Mouse (Mus musculus): Measurements from ENCODE around the gene Mta2. TPM values are rescaled to one million over a fixed set of nuclear protein-coding genes. Genes with fewer than 3 reads are reported as not detected.
"Not testable (repeated sequence)": the region's sequence is repeated elsewhere in the genome, so short reads cannot be mapped to it uniquely, and the experiment has no call there.

The Mta2 gene
- total RNA-seq, 2 experiments from 2014 or later, result 23.5 to 27.2 TPM

DNA sequence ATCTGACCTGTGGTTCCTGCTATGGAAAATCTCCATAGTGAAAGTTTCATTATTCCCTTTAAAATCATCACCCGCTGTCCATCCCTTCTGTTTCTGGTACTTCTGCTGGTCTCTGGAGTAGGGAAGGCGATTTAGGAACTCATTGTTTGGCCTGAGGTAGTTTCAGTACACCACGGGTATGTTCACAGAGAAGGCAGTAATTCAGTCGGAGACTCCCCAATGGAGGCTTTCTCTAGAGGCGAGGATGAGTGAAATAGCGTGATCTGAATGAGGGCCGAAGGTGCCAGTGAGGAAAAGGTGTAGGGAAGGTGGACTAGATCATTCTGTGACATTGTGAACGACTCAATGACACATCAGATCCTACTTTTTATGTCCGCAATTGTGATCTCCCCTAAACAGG lies 12.5 kb downstream of the Mta2 start:
- intact Hi-C loops (cut with DNase I), result no loop called here
- TF ChIP-seq CTCF (IDR thresholded peaks at IDR 0.05), result no peak
- peak overlapping the region; percentile 90 for H3K27ac ChIP-seq
- no peak for DNase-seq
- peak overlapping the region; percentile 98 for H3K4me3 ChIP-seq

- Histone ChIP-seq H3K27ac (no peak overlapping the region), H3K4me3 (no peak overlapping the region)
- peak; percentile 10 for DNase-seq
- no peak for TF ChIP-seq CTCF (IDR thresholded peaks at IDR 0.05)
- intact Hi-C loops (cut with DNase I), result no loop called here
These were observed 20.6 kb downstream of the Mta2 start for GRCm38 (mm10) chr19:8962256-8962655.

DNA sequence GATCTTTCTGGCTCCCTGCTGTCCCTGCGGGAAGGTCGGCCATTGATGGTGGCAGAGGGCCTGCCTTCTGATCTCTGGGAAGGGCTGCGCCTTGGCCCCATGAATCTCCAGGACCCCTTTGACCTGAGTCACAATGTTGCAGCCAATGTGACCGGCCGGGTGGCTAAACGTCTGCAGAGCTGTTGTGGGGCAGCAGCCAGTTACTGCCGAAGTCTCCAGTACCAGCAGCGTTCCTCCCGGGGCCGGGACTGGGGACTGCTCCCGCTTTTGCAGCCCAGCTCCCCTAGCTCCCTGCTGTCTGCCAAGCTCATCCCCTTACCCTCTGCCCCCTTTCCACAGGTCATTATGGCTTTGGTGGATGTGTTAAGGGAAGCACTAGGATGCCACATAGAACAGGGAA lies 23.4 kb downstream of the Mta2 start:
- intact Hi-C loops (cut with DNase I), result no loop called here
- DNase-seq, result peak; percentile 26
- Histone ChIP-seq H3K27ac (peak overlapping the region; percentile 98), H3K4me3 (no peak overlapping the region)
- no peak for TF ChIP-seq CTCF (IDR thresholded peaks at IDR 0.05)

DNA sequence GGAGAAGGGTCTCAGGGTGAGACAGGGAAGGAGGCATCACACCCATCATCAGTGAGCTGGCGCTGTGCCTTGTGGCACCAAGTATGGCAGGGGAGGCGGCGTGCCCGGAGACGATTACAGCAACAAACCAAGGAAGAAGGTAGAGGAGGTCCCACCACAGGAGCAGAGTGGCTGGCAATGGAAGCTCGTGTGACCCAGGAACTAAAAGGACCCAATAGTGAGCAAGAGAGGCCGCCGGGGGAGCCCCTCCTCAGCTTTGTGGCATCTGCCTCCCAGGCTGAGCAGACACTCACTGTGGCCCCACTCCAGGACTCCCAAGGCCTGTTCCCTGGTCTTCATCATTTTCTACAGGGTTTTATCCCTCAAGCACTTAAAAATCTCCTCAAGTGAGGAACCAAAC lies 24.1 kb downstream of the Mta2 start:
- Histone ChIP-seq H3K27ac (peak overlapping the region; percentile 98), H3K4me3 (peak overlapping the region; percentile 92)
- intact Hi-C loops (cut with DNase I), result loop anchor here (2.0 kb wide), 1 partner anchor 45 kb away; the partner anchor contains the start of gene B3gat3
- no peak for TF ChIP-seq CTCF (IDR thresholded peaks at IDR 0.05)
- peak; percentile 60 for DNase-seq

GRCm38 (mm10) chr19:8966198-8966589 lies 24.5 kb downstream of the Mta2 start:
- intact Hi-C loops (cut with DNase I), result loop anchor here (2.0 kb wide), 1 partner anchor 45 kb away; the partner anchor contains the start of gene B3gat3
- peak overlapping the region; percentile 92 for H3K4me3 ChIP-seq
- peak overlapping the region; percentile 98 for H3K27ac ChIP-seq

GRCm38 (mm10) chr19:8966590-8967372 lies 25.1 kb downstream of the Mta2 start, which contains the start of gene Eef1g:
Eef1g (plus strand) TSS chr19:8967041.
- H3K27ac ChIP-seq, result peak within 1 kb of the TSS; percentile 98
- TF ChIP-seq CTCF (IDR thresholded peaks at IDR 0.05), result no peak
- intact Hi-C loops (cut with DNase I), result loop anchor here (2.0 kb wide), 1 partner anchor 46 kb away; the partner anchor contains the start of gene B3gat3

More at GRCm38 (mm10) chr19:8966198-8966589, 24.5 kb downstream of the Mta2 start:
- no peak for TF ChIP-seq CTCF (IDR thresholded peaks at IDR 0.05)
- DNase-seq, result no peak

DNA sequence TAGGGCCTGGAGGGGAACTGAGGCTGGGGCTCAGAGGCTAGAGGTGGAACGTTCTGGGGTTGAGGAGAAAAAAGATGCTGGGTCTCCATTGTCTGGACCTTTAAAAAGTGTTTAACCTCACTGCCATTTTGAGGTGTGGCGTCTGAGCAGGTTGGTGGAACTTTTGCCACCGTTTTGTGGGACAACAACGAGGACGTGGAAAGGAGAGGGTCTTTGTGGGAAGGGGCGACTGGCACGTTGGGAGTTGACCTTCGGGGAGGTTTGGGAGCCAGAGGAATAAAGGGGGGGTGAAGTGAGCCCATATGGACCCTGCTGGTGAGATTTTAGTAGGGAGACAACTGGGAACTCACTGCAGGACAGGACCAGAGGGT lies 25.7 kb downstream of the Mta2 start:
- intact Hi-C loops (cut with DNase I), result loop anchor here (2.0 kb wide), 1 partner anchor 47 kb away; the partner anchor contains the start of gene B3gat3
- H3K27ac ChIP-seq, result peak overlapping the region; percentile 98
- TF ChIP-seq CTCF (IDR thresholded peaks at IDR 0.05), result no peak
- DNase-seq, result no peak
- peak overlapping the region; percentile 92 for H3K4me3 ChIP-seq

More at GRCm38 (mm10) chr19:8966590-8967372, 25.1 kb downstream of the Mta2 start, which contains the start of gene Eef1g:
- peak; percentile 99 for DNase-seq
- H3K4me3 ChIP-seq, result peak within 1 kb of the TSS; percentile 92

DNA sequence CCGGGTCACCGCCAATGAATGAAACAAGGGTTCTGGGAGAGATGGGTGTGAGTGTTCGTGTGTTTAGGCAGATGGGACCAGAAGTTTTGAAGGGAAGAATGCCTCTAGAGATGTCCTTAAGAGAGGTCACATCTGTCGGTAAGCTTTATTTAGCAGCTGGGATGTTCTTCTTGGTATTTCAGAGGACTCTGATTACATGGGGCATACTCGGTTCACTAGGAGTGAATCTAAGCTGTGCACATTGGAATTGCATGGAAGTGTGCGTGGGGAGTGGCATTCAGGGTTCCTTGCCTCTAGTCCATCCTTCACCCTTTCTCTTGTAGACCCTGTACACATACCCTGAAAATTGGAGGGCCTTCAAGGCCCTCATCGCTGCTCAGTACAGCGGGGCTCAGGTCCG lies 26.2 kb downstream of the Mta2 start:
- peak overlapping the region; percentile 92 for H3K4me3 ChIP-seq
- peak overlapping the region; percentile 98 for H3K27ac ChIP-seq
- no peak for DNase-seq
- no peak for TF ChIP-seq CTCF (IDR thresholded peaks at IDR 0.05)
- intact Hi-C loops (cut with DNase I), result loop anchor here (1.0 to 2.0 kb wide), 2 partner anchors 47 to 97 kb away; partner anchors contain the start of genes B3gat3 and Ubxn1

GRCm38 (mm10) chr19:8972491-8972890 lies 30.8 kb downstream of the Mta2 start:
- DNase-seq; H3K4me3 ChIP-seq; intact Hi-C loops (cut with DNase I); H3K27ac ChIP-seq: not testable (repeated sequence)

GRCm38 (mm10) chr19:8974638-8975037 lies 33.0 kb downstream of the Mta2 start:
- TF ChIP-seq CTCF (IDR thresholded peaks at IDR 0.05), result peak; percentile 24; the same call in 1 of the 2 replicates
- Histone ChIP-seq H3K27ac (peak overlapping the region; percentile 100; the same call in 1 of the 2 replicates), H3K4me3 (no peak overlapping the region)
- intact Hi-C loops (cut with DNase I), result no loop called here
- DNase-seq, result no peak

DNA sequence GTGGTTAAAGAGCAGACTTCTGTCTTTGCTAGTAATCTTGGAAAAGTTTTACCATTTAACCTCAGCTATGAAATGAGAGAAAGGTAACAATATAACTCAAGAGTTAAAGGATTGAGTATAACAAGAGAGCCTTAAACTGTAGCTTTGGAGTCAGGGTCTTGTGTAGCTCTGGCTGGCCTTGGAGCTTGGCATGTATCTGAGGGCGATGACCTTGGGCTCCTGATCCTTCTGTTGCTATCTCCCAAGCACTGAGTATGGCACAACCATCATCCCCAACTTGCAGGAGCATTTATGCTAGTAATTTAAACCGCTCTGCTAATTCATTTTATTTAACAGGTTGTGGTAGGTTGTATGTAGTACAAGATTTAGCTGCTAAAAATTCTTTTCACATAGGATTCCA lies 33.8 kb downstream of the Mta2 start:
- Histone ChIP-seq H3K4me3 (no peak overlapping the region), H3K27ac (peak overlapping the region; percentile 100)
- no peak for TF ChIP-seq CTCF (IDR thresholded peaks at IDR 0.05)
- peak; percentile 14 for DNase-seq
- intact Hi-C loops (cut with DNase I), result no loop called here

- intact Hi-C loops (cut with DNase I), result loop anchor here (1.0 to 2.0 kb wide), 2 partner anchors 16 to 106 kb away; no protein-coding TSS in a partner anchor
- TF ChIP-seq CTCF (IDR thresholded peaks at IDR 0.05), result peak; percentile 90
- peak; percentile 80 for DNase-seq
These were observed 34.9 kb downstream of the Mta2 start for GRCm38 (mm10) chr19:8976535-8976934.

GRCm38 (mm10) chr19:8980771-8981170 lies 39.1 kb downstream of the Mta2 start:
- Histone ChIP-seq H3K4me3 (no peak overlapping the region), H3K27ac (peak overlapping the region; percentile 100)
- TF ChIP-seq CTCF (IDR thresholded peaks at IDR 0.05), result no peak
- intact Hi-C loops (cut with DNase I), result no loop called here
- peak; percentile 63 for DNase-seq

More at GRCm38 (mm10) chr19:8976535-8976934, 34.9 kb downstream of the Mta2 start:
- Histone ChIP-seq H3K4me3 (peak overlapping the region; percentile 21; the same call in 1 of the 2 replicates), H3K27ac (peak overlapping the region; percentile 100)
